Mouse (Mus musculus) heart, embryonic 14.5 days (tissue): ENCODE measurements around the gene Zfp992. TPM values are rescaled to one million over a fixed set of nuclear protein-coding genes. Genes with fewer than 3 reads are reported as not detected.
"Not testable (repeated sequence)": the region's sequence is repeated elsewhere in the genome, so short reads cannot be mapped to it uniquely, and the experiment has no call there.

Experiments used
- ATAC-seq: fragments of 200-750 bp; cut with Nextera tagmentation; 2 replicates; pipeline ENCODE4 v1.8.0; 2017; ENCODE audit warnings: low read depth, moderate TSS enrichment; ENCODE audit not compliant: insufficient number of reproducible peaks, insufficient read depth, low FRiP score
- H3K27ac ChIP-seq, 2 experiments: fragments of 200-500 bp in 1 of 2; fragments of 300-500 bp in 1 of 2; sonication (generic) in 1 of 2; replicated peaks in 1 of 2; 2 replicates each; pipeline ENCODE4 v1.5.1; 2012 to 2014; ENCODE audit warnings: low read depth in 2 of 2, low read length in 2 of 2, control low read depth in 1 of 2, mild to moderate bottlenecking in 1 of 2, mixed read lengths in 1 of 2; ENCODE audit not compliant: control insufficient read depth in 1 of 2, insufficient read depth in 1 of 2
- H3K27me3 ChIP-seq: fragments of 300-500 bp; sonication (generic); 2 replicates; pipeline ENCODE4 v1.6.1; 2014; ENCODE audit warnings: mild to moderate bottlenecking, low read length, control low read depth; ENCODE audit not compliant: control insufficient read depth, insufficient read depth
- H3K36me3 ChIP-seq: fragments of 300-500 bp; sonication (generic); 2 replicates; pipeline ENCODE4 v1.6.1; 2014; ENCODE audit warnings: mild to moderate bottlenecking, control low read depth, low read length, mixed read lengths; ENCODE audit not compliant: control insufficient read depth, insufficient read depth
- H3K4me1 ChIP-seq, 2 experiments: fragments of 200-500 bp in 1 of 2; fragments of 300-500 bp in 1 of 2; sonication (generic) in 1 of 2; 2 replicates each; pipeline ENCODE4 v1.6.1; 2012 to 2014; ENCODE audit warnings: low read length in 2 of 2, control low read depth in 1 of 2, mixed read lengths in 1 of 2; ENCODE audit not compliant: control insufficient read depth in 2 of 2, insufficient read depth in 2 of 2
- H3K4me2 ChIP-seq: fragments of 300-500 bp; sonication (generic); 2 replicates; pipeline ENCODE4 v1.6.1; 2014; ENCODE audit warnings: mild to moderate bottlenecking, low read length
- H3K4me3 ChIP-seq, 2 experiments: fragments of 200-500 bp in 1 of 2; fragments of 300-500 bp in 1 of 2; sonication (generic) in 1 of 2; 2 replicates each; pipeline ENCODE4 v1.5.1; 2012 to 2014; ENCODE audit warnings: low read length in 2 of 2, mild to moderate bottlenecking in 2 of 2, control low read depth in 1 of 2, low read depth in 1 of 2, moderate library complexity in 1 of 2; ENCODE audit not compliant: control insufficient read depth in 1 of 2, insufficient read depth in 1 of 2
- H3K9ac ChIP-seq: fragments of 300-500 bp; sonication (generic); 2 replicates; pipeline ENCODE4 v1.6.1; 2014; ENCODE audit warnings: mild to moderate bottlenecking, low read length
- H3K9me3 ChIP-seq: fragments of 300-500 bp; sonication (generic); 2 replicates; pipeline ENCODE4 v1.6.1; 2016; ENCODE audit warnings: low read length, control low read depth; ENCODE audit not compliant: control insufficient read depth
- WGBS: fragments of 180-500 bp; shearing (Covaris S2); extraction: QIAGEN DNeasy Blood & Tissue Kit; methylation state at CpG from one replicate; pipeline ENCODE4 v1.1.7; 2014; 5-methylcytosine and 5-hydroxymethylcytosine counted together
- polyA plus RNA-seq: library from polyadenylated mRNA; unstranded; fragments of >200 nt; fragmentation: Nextera tagmentation; extraction: Ambion mirVana; gene quantifications from 2 replicates; pipeline ENCODE4 v1.2.1, GENCODE M21; 2014

Gene Zfp992
- 3.8 and 4.4 TPM in 2 replicates for polyA plus RNA-seq

DNA sequence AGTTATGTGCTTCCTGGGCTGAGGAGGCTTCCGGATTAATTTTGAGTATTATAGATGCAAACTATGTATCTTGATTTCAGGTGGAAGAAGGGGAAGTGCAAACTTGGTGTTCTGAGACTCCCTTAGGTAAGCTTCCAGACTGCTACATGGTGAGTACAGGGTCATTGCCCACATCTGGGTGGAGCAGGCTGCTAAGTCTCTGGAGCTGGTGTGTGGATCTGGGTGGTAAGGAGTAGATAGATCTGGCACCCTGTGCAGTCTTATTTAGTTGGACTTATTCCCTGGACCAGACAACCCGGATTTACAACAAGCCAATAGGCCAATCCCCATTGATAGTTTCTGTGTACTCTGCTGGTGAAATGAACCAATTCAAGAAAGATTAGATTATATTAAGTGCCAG lies at the start of gene Zfp992:
Gene Zfp992 (plus strand): TSS at position 74 of the 400 bp plus-strand sequence.
- peak; percentile 27; the same call in 1 of the 2 replicates for ATAC-seq
- H3K36me3 ChIP-seq, H3K9ac ChIP-seq, H3K4me3 ChIP-seq, H3K4me2 ChIP-seq, H3K4me1 ChIP-seq, H3K27ac ChIP-seq, H3K27me3 ChIP-seq: not testable (repeated sequence)
- peaks cover 42% of the 10 kb centered on the region for H3K9me3 ChIP-seq
- 83% methylated on average over 2 of the region's 2 CpGs for WGBS

DNA sequence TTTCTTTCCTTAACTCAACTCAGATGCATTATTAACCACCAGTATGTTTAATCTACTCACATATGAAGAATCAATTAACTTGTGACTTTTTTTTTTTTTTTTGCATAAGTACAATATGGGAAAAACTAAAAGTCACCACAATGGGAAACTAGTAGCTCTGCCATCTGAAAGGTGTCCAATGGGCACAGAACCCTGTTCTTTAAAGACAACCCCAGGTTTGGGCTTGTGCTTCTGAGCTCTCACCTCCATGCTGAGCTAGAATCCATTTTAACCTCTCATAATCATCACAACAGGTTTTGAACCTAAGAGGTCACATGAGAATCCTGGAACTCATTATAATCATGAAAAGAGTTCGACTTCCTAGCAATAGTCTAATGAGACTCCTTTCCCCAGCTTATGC lies 19.4 kb upstream of the Zfp992 start:
- H3K4me3 ChIP-seq, ATAC-seq, H3K27ac ChIP-seq, H3K27me3 ChIP-seq, H3K9ac ChIP-seq, H3K4me2 ChIP-seq, H3K9me3 ChIP-seq, H3K4me1 ChIP-seq, H3K36me3 ChIP-seq: not testable (repeated sequence)
- 0% methylated on average over 1 of the region's 1 CpGs for WGBS

DNA sequence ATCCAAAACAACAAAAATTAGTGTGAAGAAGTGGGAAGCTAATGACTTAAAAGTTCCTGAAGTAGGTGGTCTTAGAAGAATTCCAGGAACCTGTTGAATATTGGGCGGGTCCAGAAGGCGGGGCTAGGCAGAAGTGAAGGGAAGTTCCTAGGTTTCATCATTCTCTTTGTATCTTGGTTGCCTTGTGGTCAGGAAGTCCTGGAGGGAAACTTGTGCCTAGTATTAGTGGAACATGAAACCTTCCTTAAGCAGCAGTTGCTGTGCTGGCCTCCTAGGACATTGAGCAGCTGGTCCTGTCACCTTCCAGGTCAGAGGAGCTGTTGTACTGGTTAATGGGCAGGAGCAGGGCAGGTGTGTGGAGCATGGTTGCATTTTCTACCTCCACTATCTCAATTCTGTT lies 17.9 kb upstream of the Zfp992 start:
- not testable (repeated sequence) for H3K27ac ChIP-seq, H3K4me2 ChIP-seq
- 54% methylated on average over 2 of the region's 2 CpGs for WGBS

DNA sequence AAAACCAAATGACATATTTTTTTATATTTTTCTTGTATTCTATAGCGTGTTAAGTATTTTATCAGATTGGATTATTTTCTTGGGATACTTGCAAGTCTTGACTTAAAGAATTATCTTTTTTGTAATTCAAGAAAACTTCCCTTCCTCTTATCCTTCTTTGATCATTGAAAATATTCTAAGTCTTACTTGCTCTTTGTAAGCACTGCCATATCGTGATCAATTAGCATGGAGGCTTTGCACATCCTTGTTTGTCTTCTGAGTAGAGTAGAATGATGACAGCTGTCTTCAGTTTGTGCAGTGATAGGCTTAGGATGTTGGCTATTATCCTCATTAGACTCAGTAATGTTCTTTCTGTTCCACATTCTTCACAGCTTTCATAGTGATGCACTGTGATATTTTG lies 13.3 kb upstream of the Zfp992 start:
- not testable (repeated sequence) for H3K27ac ChIP-seq, H3K4me1 ChIP-seq, ATAC-seq, H3K4me3 ChIP-seq, H3K36me3 ChIP-seq, H3K27me3 ChIP-seq, H3K4me2 ChIP-seq, H3K9ac ChIP-seq
- WGBS = 75% methylated on average over 2 of the region's 2 CpGs
- peaks cover 13% of the 10 kb centered on the region for H3K9me3 ChIP-seq

More for the DNA sequence above, 17.9 kb upstream of the Zfp992 start:
- H3K4me1 ChIP-seq, H3K36me3 ChIP-seq, H3K27me3 ChIP-seq, H3K9ac ChIP-seq, H3K9me3 ChIP-seq, H3K4me3 ChIP-seq, ATAC-seq: not testable (repeated sequence)

DNA sequence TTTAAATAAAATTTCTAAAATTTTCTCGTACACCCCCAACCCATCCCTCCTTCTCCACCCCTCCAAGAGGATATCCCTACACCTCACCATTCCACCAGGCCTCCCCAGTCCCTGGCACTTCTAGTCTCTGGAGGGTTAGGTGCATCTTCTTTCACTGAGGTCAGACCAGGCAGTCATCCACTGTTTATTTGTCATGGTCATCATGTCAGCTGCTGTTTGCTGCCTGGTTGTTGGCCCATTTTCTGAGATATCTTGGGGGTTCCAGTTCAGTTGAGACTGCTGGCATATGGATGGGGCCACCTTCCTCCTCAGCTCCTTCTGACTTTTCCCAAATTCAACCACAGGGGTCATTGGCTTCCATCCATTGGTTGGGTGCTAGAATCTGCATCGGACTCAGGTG lies 11.6 kb upstream of the Zfp992 start:
- H3K36me3 ChIP-seq, H3K27me3 ChIP-seq, H3K4me2 ChIP-seq, H3K4me1 ChIP-seq, H3K9ac ChIP-seq, H3K27ac ChIP-seq, ATAC-seq, H3K4me3 ChIP-seq: not testable (repeated sequence)
- WGBS = 77% methylated on average over 1 of the region's 2 CpGs
- H3K9me3 ChIP-seq = peaks cover 15% of the 10 kb centered on the region

DNA sequence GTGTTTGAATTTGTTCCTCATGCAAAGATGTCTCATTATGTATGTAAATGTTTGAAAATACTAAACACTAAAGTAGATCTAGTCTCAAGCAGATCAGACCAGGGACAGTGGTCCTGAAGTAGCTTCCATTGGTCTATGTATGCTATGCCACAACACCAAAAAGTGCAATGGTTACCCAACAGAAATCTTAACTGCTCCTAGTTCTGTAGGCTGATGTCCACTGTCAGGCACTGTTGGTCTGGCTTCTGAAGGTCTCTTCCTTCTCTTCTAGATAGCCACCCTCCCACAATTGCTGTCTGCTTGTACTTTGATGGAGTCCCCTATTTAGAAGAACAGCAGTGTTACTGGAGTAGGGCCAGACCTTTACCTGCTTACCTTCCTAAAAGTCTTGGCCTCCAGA lies 4.5 kb upstream of the Zfp992 start:
- not testable (repeated sequence) for H3K9ac ChIP-seq, H3K36me3 ChIP-seq, H3K27me3 ChIP-seq, H3K4me2 ChIP-seq, H3K4me3 ChIP-seq, H3K27ac ChIP-seq, ATAC-seq, H3K4me1 ChIP-seq
- H3K9me3 ChIP-seq = peaks cover 32% of the 10 kb centered on the region

DNA sequence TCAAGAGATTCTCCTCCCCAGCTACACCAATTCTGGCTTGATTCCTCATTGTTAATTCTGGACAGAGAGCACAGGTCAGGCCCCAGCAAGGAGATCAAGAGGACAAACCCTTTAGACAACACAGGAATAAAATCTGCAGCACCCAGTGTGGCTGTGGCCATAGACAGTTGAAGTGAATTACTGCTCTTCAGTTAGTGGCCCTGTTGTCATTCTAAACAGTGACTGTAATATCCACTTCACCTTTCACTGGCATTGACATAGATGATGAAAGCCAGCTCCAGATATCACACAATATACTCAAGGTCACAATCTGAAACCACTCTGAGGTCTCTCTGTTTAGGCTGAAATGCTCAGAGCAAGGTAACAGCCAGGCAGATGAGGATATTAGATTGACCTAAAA lies 3.7 kb upstream of the Zfp992 start:
- H3K4me2 ChIP-seq, ATAC-seq, H3K36me3 ChIP-seq, H3K4me1 ChIP-seq, H3K9ac ChIP-seq, H3K27me3 ChIP-seq, H3K4me3 ChIP-seq, H3K27ac ChIP-seq: not testable (repeated sequence)
- peaks cover 37% of the 10 kb centered on the region for H3K9me3 ChIP-seq

DNA sequence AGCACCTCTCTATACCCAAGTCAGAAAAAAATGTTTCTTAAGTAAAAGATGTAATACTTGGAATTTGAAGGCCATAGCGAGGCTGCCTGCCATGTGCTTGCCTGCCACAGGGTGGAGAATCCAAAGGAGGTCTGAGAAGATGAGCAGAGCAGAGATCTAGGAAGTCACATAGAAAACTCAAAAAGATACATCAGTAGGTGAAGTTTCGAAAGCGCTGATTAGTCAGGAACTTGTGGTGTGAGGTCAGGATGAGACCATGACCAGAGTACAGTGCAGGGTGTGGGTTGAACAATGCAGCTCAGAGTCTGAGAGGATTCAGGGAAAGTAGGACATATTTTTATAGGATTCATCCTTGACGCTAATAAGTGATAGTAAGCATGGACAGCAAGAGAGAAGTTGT lies 2.7 kb upstream of the Zfp992 start:
- WGBS = 74% methylated on average over 4 of the region's 4 CpGs
- not testable (repeated sequence) for H3K36me3 ChIP-seq, H3K4me3 ChIP-seq, H3K27ac ChIP-seq, H3K4me2 ChIP-seq, ATAC-seq, H3K27me3 ChIP-seq, H3K9ac ChIP-seq, H3K4me1 ChIP-seq
- peaks cover 39% of the 10 kb centered on the region for H3K9me3 ChIP-seq
